Mouse (Mus musculus) neural tube, embryonic 12.5 days (tissue): ENCODE results near the gene Csf3. TPM values are rescaled to one million over a fixed set of nuclear protein-coding genes. Genes with fewer than 3 reads are reported as not detected.
A peak's percentile ranks its signal among the peaks of the same experiment; 100 is the strongest.

Experiments
- ATAC-seq: fragments of 200-750 bp; cut with Nextera tagmentation; 2 replicates; pipeline ENCODE4 v1.8.0; 2017; ENCODE audit warnings: low read depth, mild to moderate bottlenecking, moderate TSS enrichment, moderate library complexity; ENCODE audit not compliant: low FRiP score
- H3K27ac ChIP-seq: fragments of 300-500 bp; sonication (generic); 2 replicates; pipeline ENCODE4 v1.5.1; 2016
- H3K27me3 ChIP-seq: fragments of 300-500 bp; sonication (generic); replicated peaks from 2 replicates; pipeline ENCODE4 v1.6.1; 2016; ENCODE audit warnings: mild to moderate bottlenecking
- H3K36me3 ChIP-seq: fragments of 300-500 bp; sonication (generic); 2 replicates; pipeline ENCODE4 v1.6.1; 2016; ENCODE audit warnings: mild to moderate bottlenecking
- H3K4me1 ChIP-seq: fragments of 300-500 bp; sonication (generic); 2 replicates; pipeline ENCODE4 v1.6.1; 2016
- H3K4me2 ChIP-seq: fragments of 300-500 bp; sonication (generic); replicated peaks from 2 replicates; pipeline ENCODE4 v1.6.1; 2016; ENCODE audit warnings: mild to moderate bottlenecking
- H3K4me3 ChIP-seq: fragments of 300-500 bp; sonication (generic); 2 replicates; pipeline ENCODE4 v1.5.1; 2016
- H3K9ac ChIP-seq: fragments of 300-500 bp; sonication (generic); 2 replicates; pipeline ENCODE4 v1.6.1; 2016; ENCODE audit warnings: mild to moderate bottlenecking
- H3K9me3 ChIP-seq: fragments of 300-500 bp; sonication (generic); 2 replicates; pipeline ENCODE4 v1.6.1; 2016; ENCODE audit warnings: mild to moderate bottlenecking
- WGBS: fragments of 180-500 bp; shearing (Covaris S2); methylation state at CpG from one replicate; pipeline ENCODE4 v1.1.7; 2016; 5-methylcytosine and 5-hydroxymethylcytosine counted together
- polyA plus RNA-seq: library from polyadenylated mRNA; unstranded; fragments of >200 nt; fragmentation: Nextera tagmentation; extraction: Ambion mirVana; gene quantifications from 2 replicates; pipeline ENCODE4 v1.2.1, GENCODE M21; 2016

The Csf3 gene
- polyA plus RNA-seq, 1 experiment from 2014 or later: not detected

GRCm38 (mm10) chr11:98738925-98739324, 37.9 kb downstream of the Csf3 start:
- Histone ChIP-seq H3K4me1 (peaks cover 45% of the 10 kb centered on the region), H3K27ac (no peak overlapping the region), H3K4me3 (no peak overlapping the region), H3K27me3 (no peaks in the 10 kb centered on the region), H3K4me2 (0 out of 2 replicates have a peak overlapping the region, but pooled peaks have one; percentile 2), H3K9ac (peak overlapping the region; percentile 17; the same call in 1 of the 2 replicates), H3K36me3 (no peaks in the 10 kb centered on the region), H3K9me3 (no peaks in the 10 kb centered on the region)
- 69% methylated on average over 9 of the region's 9 CpGs for WGBS
- ATAC-seq: no peak

GRCm38 (mm10) chr11:98740026-98740392, 38.9 kb downstream of the Csf3 start:
- H3K4me1 ChIP-seq: peaks cover 56% of the 10 kb centered on the region
- 7% methylated on average over 8 of the region's 8 CpGs for WGBS
- peak overlapping the region; percentile 91 for H3K4me3 ChIP-seq
- peak overlapping the region; percentile 96 for H3K9ac ChIP-seq
- H3K4me2 ChIP-seq: peak overlapping the region; percentile 77
- H3K27me3 ChIP-seq: no peaks in the 10 kb centered on the region
- peak overlapping the region; percentile 92 for H3K27ac ChIP-seq
- peak; percentile 14; the same call in 1 of the 2 replicates for ATAC-seq
- no peaks in the 10 kb centered on the region for H3K36me3 ChIP-seq
- no peaks in the 10 kb centered on the region for H3K9me3 ChIP-seq

GRCm38 (mm10) chr11:98740393-98741050, 39.5 kb downstream of the Csf3 start, which contains the start of gene Thra:
TSS of gene Thra (plus strand) at chr11:98740638.
- Histone ChIP-seq H3K27ac (peak within 1 kb of the TSS; percentile 92), H3K9me3 (no peaks in the 10 kb centered on the region), H3K9ac (peak within 1 kb of the TSS; percentile 96), H3K4me1 (peaks cover 61% of the 10 kb centered on the region), H3K4me2 (peak within 1 kb of the TSS; percentile 77), H3K36me3 (no peaks in the 10 kb centered on the region), H3K27me3 (no peaks in the 10 kb centered on the region), H3K4me3 (peak within 1 kb of the TSS; percentile 91)
- ATAC-seq: 0 out of 2 replicates have a peak, but pooled peaks have one; percentile 35
- 2% methylated on average over 22 of the region's 22 CpGs for WGBS

- Histone ChIP-seq H3K4me2 (peak overlapping the region; percentile 77), H3K27me3 (no peaks in the 10 kb centered on the region), H3K4me1 (peaks cover 67% of the 10 kb centered on the region), H3K9ac (peak overlapping the region; percentile 96), H3K9me3 (no peaks in the 10 kb centered on the region), H3K36me3 (no peaks in the 10 kb centered on the region), H3K27ac (peak overlapping the region; percentile 92), H3K4me3 (peak overlapping the region; percentile 91)
- ATAC-seq: no peak
- 1% methylated on average over 17 of the region's 17 CpGs for WGBS
These were observed 40.1 kb downstream of the Csf3 start for GRCm38 (mm10) chr11:98741051-98741620.

- peak; percentile 77 for ATAC-seq
- H3K4me1 ChIP-seq: peaks cover 74% of the 10 kb centered on the region
- peak overlapping the region; percentile 77 for H3K4me2 ChIP-seq
- H3K27me3 ChIP-seq: no peaks in the 10 kb centered on the region
- H3K36me3 ChIP-seq: no peaks in the 10 kb centered on the region
- H3K27ac ChIP-seq: peak overlapping the region; percentile 92
- peak overlapping the region; percentile 96 for H3K9ac ChIP-seq
- H3K4me3 ChIP-seq: peak overlapping the region; percentile 91
- no peaks in the 10 kb centered on the region for H3K9me3 ChIP-seq
- WGBS: 1% methylated on average over 80 of the region's 86 CpGs
These were observed 40.7 kb downstream of the Csf3 start for GRCm38 (mm10) chr11:98741622-98742396.

GRCm38 (mm10) chr11:98742397-98743291, 41.6 kb downstream of the Csf3 start:
- WGBS: 3% methylated on average over 21 of the region's 21 CpGs
- peak overlapping the region; percentile 77 for H3K4me2 ChIP-seq
- 0 out of 2 replicates have a peak, but pooled peaks have one; percentile 4 for ATAC-seq

GRCm38 (mm10) chr11:98743655-98744345, 42.7 kb downstream of the Csf3 start:
- Histone ChIP-seq H3K4me2 (peak overlapping the region; percentile 77), H3K36me3 (no peaks in the 10 kb centered on the region), H3K9ac (peak overlapping the region; percentile 40), H3K9me3 (no peaks in the 10 kb centered on the region), H3K4me3 (peak overlapping the region; percentile 91), H3K27me3 (no peaks in the 10 kb centered on the region), H3K27ac (peak overlapping the region; percentile 28), H3K4me1 (peaks cover 86% of the 10 kb centered on the region)
- ATAC-seq: no peak
- 9% methylated on average over 9 of the region's 9 CpGs for WGBS

More at GRCm38 (mm10) chr11:98742397-98743291, 41.6 kb downstream of the Csf3 start:
- H3K36me3 ChIP-seq: no peaks in the 10 kb centered on the region
- peak overlapping the region; percentile 96 for H3K9ac ChIP-seq
- H3K9me3 ChIP-seq: no peaks in the 10 kb centered on the region
- peak overlapping the region; percentile 92 for H3K27ac ChIP-seq
- H3K4me3 ChIP-seq: peak overlapping the region; percentile 91
- H3K4me1 ChIP-seq: peaks cover 82% of the 10 kb centered on the region
- H3K27me3 ChIP-seq: no peaks in the 10 kb centered on the region

GRCm38 (mm10) chr11:98744456-98745019, 43.5 kb downstream of the Csf3 start:
- peaks cover 91% of the 10 kb centered on the region for H3K4me1 ChIP-seq
- 45% methylated on average over 7 of the region's 7 CpGs for WGBS
- peak overlapping the region; percentile 28 for H3K27ac ChIP-seq
- H3K9ac ChIP-seq: peak overlapping the region; percentile 40
- H3K27me3 ChIP-seq: no peaks in the 10 kb centered on the region
- no peak for ATAC-seq
- no peaks in the 10 kb centered on the region for H3K9me3 ChIP-seq
- H3K4me2 ChIP-seq: peak overlapping the region; percentile 77
- H3K4me3 ChIP-seq: peak overlapping the region; percentile 91
- H3K36me3 ChIP-seq: no peaks in the 10 kb centered on the region

GRCm38 (mm10) chr11:98745932-98746853, 45.1 kb downstream of the Csf3 start:
- Histone ChIP-seq H3K4me2 (peak overlapping the region; percentile 77), H3K4me1 (peaks cover 93% of the 10 kb centered on the region), H3K27me3 (no peaks in the 10 kb centered on the region), H3K9me3 (no peaks in the 10 kb centered on the region), H3K9ac (peak overlapping the region; percentile 30; the same call in 1 of the 2 replicates), H3K36me3 (no peaks in the 10 kb centered on the region), H3K27ac (no peak overlapping the region), H3K4me3 (no peak overlapping the region)
- WGBS: 50% methylated on average over 12 of the region's 12 CpGs
- ATAC-seq: no peak
